Mouse (Mus musculus): Measurements from ENCODE around the gene Rapgefl1. TPM values are rescaled to one million over a fixed set of nuclear protein-coding genes. Genes with fewer than 3 reads are reported as not detected.

The Rapgefl1 gene
- polyA plus RNA-seq, 1 experiment from 2014 or later: 11.6 TPM

DNA sequence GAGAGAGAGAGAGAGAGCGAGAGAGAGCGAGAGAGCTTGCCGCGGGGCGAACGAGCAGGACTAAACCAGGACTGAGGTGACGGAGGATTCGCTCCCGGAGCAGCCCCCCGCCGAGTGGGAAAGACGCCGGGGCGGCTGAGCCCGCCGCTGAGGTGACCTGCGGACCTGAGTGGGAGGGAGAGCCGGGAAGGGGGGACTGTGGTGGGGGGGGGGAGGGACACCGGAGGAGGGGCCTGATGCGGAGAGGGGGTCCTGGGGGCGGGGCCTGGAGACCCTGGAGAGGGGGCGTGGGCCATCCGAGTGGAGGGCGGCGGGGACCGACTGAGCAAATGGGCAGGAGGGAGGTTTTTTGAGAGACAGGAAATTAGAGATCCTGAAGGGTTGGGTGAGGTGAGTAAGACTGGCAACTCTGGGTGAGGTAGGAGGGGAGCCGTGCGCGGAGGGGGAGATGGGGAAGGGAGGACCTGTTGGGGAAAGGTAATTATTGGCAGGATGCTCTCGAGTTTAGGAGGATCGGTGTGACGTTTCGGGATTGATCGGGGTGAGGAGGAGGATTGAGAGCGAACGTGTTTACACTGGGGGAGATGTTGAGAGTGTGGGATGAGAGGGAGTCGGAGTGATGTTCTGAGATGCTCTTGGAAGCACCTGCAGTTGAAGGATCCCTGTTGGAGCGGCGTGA, 27.3 kb downstream of the Rapgefl1 start:
- H3K9ac ChIP-seq (ENCODE audit: low read depth, low read length): peak overlapping the region; percentile 83
- peak; percentile 60 for ATAC-seq
- H3K27ac ChIP-seq (ENCODE audit: low read depth, low read length): peak overlapping the region; percentile 96
- H3K4me3 ChIP-seq (ENCODE audit: low read length): peak overlapping the region; percentile 68
- peaks cover 3% of the 10 kb centered on the region; the same call in 1 of the 2 replicates for H3K4me1 ChIP-seq (ENCODE audit: control insufficient read depth, insufficient read depth, low read depth, low read length)
- H3K9me3 ChIP-seq (ENCODE audit: control insufficient read depth, low read length): no peaks in the 10 kb centered on the region
- 0 out of 2 replicates have a peak, but pooled peaks cover 2% of the 10 kb centered on the region for H3K36me3 ChIP-seq (ENCODE audit: control insufficient read depth, insufficient read depth, low read length)
- H3K4me2 ChIP-seq (ENCODE audit: low read length): peak overlapping the region; percentile 69
- no peaks in the 10 kb centered on the region for H3K27me3 ChIP-seq (replicated peaks; ENCODE audit: control insufficient read depth, insufficient read depth, low read length)
- WGBS: under 1% methylated on average over 38 of the region's 39 CpGs

DNA sequence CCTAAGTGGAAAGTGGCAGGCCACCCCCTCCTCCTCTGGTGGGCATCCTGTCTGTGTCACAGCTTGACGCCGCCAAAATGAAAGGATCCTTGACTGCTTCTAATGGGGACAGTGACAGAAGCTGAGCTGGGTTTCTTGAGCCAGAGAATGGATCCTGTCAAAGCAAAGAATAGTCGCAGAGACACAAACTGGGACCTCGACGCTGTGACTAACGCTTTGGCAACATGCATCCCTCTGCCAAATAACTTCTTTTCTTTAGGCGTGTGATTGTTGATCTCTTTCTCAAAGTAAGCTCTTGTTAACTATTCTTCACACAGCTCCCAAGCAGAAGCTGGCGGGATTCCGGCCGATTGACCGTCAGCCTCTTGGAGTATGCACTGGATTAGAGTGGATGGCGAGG, 30.7 kb downstream of the Rapgefl1 start:
- peaks cover 5% of the 10 kb centered on the region; the same call in 1 of the 2 replicates for H3K4me1 ChIP-seq (ENCODE audit: control insufficient read depth, insufficient read depth, low read depth, low read length)
- H3K36me3 ChIP-seq (ENCODE audit: control insufficient read depth, insufficient read depth, low read length): 0 out of 2 replicates have a peak, but pooled peaks cover 2% of the 10 kb centered on the region
- H3K9ac ChIP-seq (ENCODE audit: low read depth, low read length): no peak overlapping the region
- no peaks in the 10 kb centered on the region for H3K27me3 ChIP-seq (replicated peaks; ENCODE audit: control insufficient read depth, insufficient read depth, low read length)
- 32% methylated on average over 12 of the region's 12 CpGs for WGBS
- no peak overlapping the region for H3K4me3 ChIP-seq (ENCODE audit: low read length)
- ATAC-seq: peak; percentile 60
- H3K27ac ChIP-seq (ENCODE audit: low read depth, low read length): 0 out of 2 replicates have a peak overlapping the region, but pooled peaks have one; percentile 55
- H3K4me2 ChIP-seq (ENCODE audit: low read length): no peak overlapping the region
- H3K9me3 ChIP-seq (ENCODE audit: control insufficient read depth, low read length): no peaks in the 10 kb centered on the region

DNA sequence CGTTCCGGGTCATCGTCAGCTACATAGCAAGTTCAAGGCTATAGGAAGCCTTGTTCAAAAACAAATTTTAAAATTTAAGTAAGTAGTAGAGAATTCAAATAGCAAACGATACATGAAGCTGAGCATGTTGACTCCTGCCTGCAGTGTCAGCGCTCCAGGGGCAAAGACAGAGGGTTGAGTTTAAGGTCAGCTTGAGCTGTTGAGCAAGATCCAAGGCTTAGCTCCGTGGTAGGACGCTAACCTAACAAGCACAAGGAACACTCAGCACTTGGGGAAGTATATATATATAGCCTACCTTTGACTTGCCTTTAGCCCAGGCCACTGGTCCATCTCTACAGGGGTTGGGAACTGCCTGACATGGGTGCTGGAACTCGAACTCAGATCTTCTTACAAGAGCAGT, 33.3 kb downstream of the Rapgefl1 start:
- Histone ChIP-seq H3K4me2 (ENCODE audit: low read length) (no peak overlapping the region), H3K36me3 (ENCODE audit: control insufficient read depth, insufficient read depth, low read length) (0 out of 2 replicates have a peak, but pooled peaks cover 2% of the 10 kb centered on the region), H3K9ac (ENCODE audit: low read depth, low read length) (no peak overlapping the region), H3K27me3 (replicated peaks; ENCODE audit: control insufficient read depth, insufficient read depth, low read length) (no peaks in the 10 kb centered on the region), H3K27ac (ENCODE audit: low read depth, low read length) (no peak overlapping the region), H3K4me3 (ENCODE audit: low read length) (no peak overlapping the region), H3K4me1 (ENCODE audit: control insufficient read depth, insufficient read depth, low read depth, low read length) (peaks cover 2% of the 10 kb centered on the region; the same call in 1 of the 2 replicates), H3K9me3 (ENCODE audit: control insufficient read depth, low read length) (no peaks in the 10 kb centered on the region)
- no peak for ATAC-seq
- WGBS: 94% methylated on average over 8 of the region's 8 CpGs

DNA sequence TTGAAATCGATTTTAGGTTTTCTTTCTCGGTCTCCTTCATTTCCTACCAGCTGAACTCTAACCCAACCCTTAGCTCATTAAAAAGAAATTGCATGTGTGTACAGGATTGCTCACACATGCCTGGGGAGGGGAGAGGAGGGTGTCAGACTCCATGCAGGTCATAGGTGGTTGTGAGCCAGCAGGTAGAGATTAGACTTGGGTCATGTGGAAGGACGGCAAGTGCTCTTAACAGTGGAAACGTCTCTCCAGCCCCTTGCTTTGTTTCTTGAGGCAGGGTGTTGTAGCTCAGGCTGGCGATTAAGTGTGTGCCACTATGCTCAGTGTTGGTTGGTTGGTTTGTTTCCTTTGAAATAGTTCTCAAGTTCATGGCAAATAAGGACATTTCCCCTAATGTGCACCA, 34.2 kb downstream of the Rapgefl1 start:
- Histone ChIP-seq H3K36me3 (ENCODE audit: control insufficient read depth, insufficient read depth, low read length) (0 out of 2 replicates have a peak, but pooled peaks cover 2% of the 10 kb centered on the region), H3K27ac (ENCODE audit: low read depth, low read length) (no peak overlapping the region), H3K4me3 (ENCODE audit: low read length) (no peak overlapping the region), H3K4me1 (ENCODE audit: control insufficient read depth, insufficient read depth, low read depth, low read length) (peaks cover 2% of the 10 kb centered on the region; the same call in 1 of the 2 replicates), H3K9me3 (ENCODE audit: control insufficient read depth, low read length) (no peaks in the 10 kb centered on the region), H3K9ac (ENCODE audit: low read depth, low read length) (no peak overlapping the region), H3K27me3 (replicated peaks; ENCODE audit: control insufficient read depth, insufficient read depth, low read length) (no peaks in the 10 kb centered on the region), H3K4me2 (ENCODE audit: low read length) (no peak overlapping the region)
- 82% methylated on average over 5 of the region's 5 CpGs for WGBS
- ATAC-seq: no peak

DNA sequence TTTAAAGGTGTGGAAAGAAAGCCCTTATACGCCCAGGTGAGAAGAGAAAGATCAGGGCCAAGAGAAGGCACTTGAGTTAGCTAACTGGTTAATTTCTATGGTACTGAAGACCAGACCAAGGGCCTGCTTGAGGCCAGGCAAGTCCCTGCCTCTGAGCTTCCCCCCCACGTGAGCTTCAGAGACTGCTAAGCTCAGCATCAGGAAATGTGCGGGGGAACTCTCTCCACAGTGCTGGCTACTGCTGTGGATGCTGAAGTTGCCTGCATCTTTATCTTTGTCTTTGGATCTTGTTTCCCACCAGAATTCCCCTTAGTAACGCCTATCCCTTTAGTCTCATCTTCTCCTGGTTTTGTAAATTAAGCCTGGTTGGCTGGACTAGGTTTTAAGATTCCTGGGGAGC, 34.8 kb downstream of the Rapgefl1 start:
- 54% methylated on average over 4 of the region's 4 CpGs for WGBS
- Histone ChIP-seq H3K9ac (ENCODE audit: low read depth, low read length) (no peak overlapping the region), H3K36me3 (ENCODE audit: control insufficient read depth, insufficient read depth, low read length) (0 out of 2 replicates have a peak, but pooled peaks cover 2% of the 10 kb centered on the region), H3K4me2 (ENCODE audit: low read length) (no peak overlapping the region), H3K9me3 (ENCODE audit: control insufficient read depth, low read length) (no peaks in the 10 kb centered on the region), H3K27me3 (replicated peaks; ENCODE audit: control insufficient read depth, insufficient read depth, low read length) (no peaks in the 10 kb centered on the region), H3K4me1 (ENCODE audit: control insufficient read depth, insufficient read depth, low read depth, low read length) (peaks cover 2% of the 10 kb centered on the region; the same call in 1 of the 2 replicates), H3K27ac (ENCODE audit: low read depth, low read length) (no peak overlapping the region), H3K4me3 (ENCODE audit: low read length) (no peak overlapping the region)
- ATAC-seq: no peak

DNA sequence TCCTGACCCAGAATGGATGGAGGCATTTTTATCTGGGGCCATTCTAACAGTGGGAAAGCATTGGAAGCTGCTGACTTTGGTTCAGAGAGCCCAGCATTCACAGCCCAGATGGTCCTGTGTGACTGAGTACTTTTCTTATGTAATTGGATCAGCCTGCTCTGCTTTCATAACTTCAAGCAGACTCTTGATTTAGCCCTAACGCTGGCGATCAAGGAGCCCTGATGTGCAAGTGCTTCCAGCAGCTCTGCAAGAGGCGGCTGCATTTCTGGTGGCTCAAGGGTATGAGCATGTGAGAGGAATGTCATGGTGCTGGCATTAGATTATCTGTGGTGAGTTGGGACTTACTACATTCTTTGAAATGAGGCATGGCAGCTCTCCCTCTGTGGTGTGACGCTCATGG, 35.5 kb downstream of the Rapgefl1 start:
- Histone ChIP-seq H3K27ac (ENCODE audit: low read depth, low read length) (0 out of 2 replicates have a peak overlapping the region, but pooled peaks have one; percentile 2), H3K4me2 (ENCODE audit: low read length) (no peak overlapping the region), H3K36me3 (ENCODE audit: control insufficient read depth, insufficient read depth, low read length) (0 out of 2 replicates have a peak, but pooled peaks cover 2% of the 10 kb centered on the region), H3K4me1 (ENCODE audit: control insufficient read depth, insufficient read depth, low read depth, low read length) (peaks cover 2% of the 10 kb centered on the region; the same call in 1 of the 2 replicates), H3K9me3 (ENCODE audit: control insufficient read depth, low read length) (no peaks in the 10 kb centered on the region), H3K27me3 (replicated peaks; ENCODE audit: control insufficient read depth, insufficient read depth, low read length) (no peaks in the 10 kb centered on the region), H3K4me3 (ENCODE audit: low read length) (no peak overlapping the region), H3K9ac (ENCODE audit: low read depth, low read length) (no peak overlapping the region)
- WGBS: 58% methylated on average over 4 of the region's 4 CpGs
- ATAC-seq: no peak

DNA sequence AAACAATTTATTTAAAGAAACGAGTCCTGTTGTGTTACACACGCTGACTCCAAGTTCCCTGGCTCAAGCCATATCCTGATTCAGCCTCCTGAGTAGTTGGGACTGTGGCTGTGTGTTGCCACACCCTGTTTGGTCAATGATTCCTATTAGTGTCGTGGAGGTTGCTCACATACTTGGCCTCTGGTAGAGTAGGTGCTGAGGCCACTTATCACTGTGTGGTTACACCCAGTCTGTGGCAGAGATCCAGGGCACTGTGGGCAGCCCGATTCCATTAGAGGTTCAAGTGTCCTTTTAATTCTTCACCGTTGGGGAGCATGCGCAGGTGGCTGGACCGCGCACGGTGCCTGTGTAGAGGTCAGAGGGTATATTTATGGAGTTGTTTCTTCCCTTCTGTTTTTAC, 37.3 kb downstream of the Rapgefl1 start:
- Histone ChIP-seq H3K9me3 (ENCODE audit: control insufficient read depth, low read length) (no peaks in the 10 kb centered on the region), H3K36me3 (ENCODE audit: control insufficient read depth, insufficient read depth, low read length) (no peaks in the 10 kb centered on the region), H3K4me1 (ENCODE audit: control insufficient read depth, insufficient read depth, low read depth, low read length) (peaks cover 2% of the 10 kb centered on the region; the same call in 1 of the 2 replicates), H3K4me3 (ENCODE audit: low read length) (no peak overlapping the region), H3K27me3 (replicated peaks; ENCODE audit: control insufficient read depth, insufficient read depth, low read length) (no peaks in the 10 kb centered on the region), H3K27ac (ENCODE audit: low read depth, low read length) (no peak overlapping the region), H3K4me2 (ENCODE audit: low read length) (no peak overlapping the region), H3K9ac (ENCODE audit: low read depth, low read length) (no peak overlapping the region)
- no peak for ATAC-seq
- WGBS: 92% methylated on average over 9 of the region's 9 CpGs

DNA sequence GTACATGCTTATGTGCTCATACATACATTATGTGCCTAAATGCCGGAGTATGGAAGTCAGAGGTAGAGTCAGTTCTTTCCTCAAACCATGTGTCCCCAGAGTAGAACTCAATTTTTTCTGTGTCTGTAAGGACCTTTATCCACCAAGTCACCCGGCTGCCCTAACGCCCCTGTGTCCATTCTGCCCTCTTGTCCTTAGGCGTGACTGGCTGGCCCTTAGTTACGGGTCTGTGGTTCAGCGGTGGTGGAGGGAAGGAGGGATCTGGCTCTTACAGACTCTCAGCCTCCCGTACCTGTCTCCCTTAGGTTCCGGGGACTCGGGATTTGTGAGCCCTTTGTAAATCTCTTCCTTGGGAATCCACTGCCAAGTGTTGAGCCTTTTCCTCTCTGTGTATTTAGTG, 40.4 kb downstream of the Rapgefl1 start:
- no peaks in the 10 kb centered on the region for H3K9me3 ChIP-seq (ENCODE audit: control insufficient read depth, low read length)
- no peaks in the 10 kb centered on the region; the same call in 1 of the 2 replicates for H3K4me1 ChIP-seq (ENCODE audit: control insufficient read depth, insufficient read depth, low read depth, low read length)
- no peak overlapping the region for H3K4me2 ChIP-seq (ENCODE audit: low read length)
- H3K4me3 ChIP-seq (ENCODE audit: low read length): no peak overlapping the region
- no peaks in the 10 kb centered on the region for H3K27me3 ChIP-seq (replicated peaks; ENCODE audit: control insufficient read depth, insufficient read depth, low read length)
- WGBS: 72% methylated on average over 9 of the region's 9 CpGs
- no peak overlapping the region for H3K27ac ChIP-seq (ENCODE audit: low read depth, low read length)
- no peak overlapping the region for H3K9ac ChIP-seq (ENCODE audit: low read depth, low read length)
- no peak for ATAC-seq
- no peaks in the 10 kb centered on the region for H3K36me3 ChIP-seq (ENCODE audit: control insufficient read depth, insufficient read depth, low read length)

DNA sequence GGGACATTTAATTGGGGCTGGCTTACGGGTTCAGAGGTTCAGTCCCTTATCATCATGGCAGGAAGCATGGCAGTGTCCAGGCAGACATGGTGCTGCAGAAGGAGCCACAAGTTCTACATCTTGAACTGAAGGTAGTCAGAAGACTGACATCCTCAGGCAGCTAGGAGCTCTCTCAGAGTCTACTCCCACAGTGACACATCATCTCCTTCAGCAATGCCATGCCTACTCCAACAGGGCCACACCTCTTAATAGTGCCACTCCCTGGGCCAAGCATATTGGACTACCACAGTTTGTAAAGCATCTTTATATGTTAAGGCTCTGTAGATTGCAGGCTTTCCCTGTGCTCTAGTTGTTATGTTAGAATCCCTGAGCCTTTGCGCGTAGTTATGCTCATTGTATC, 51.1 kb downstream of the Rapgefl1 start:
- Histone ChIP-seq H3K27me3 (replicated peaks; ENCODE audit: control insufficient read depth, insufficient read depth, low read length) (no peaks in the 10 kb centered on the region), H3K4me2 (ENCODE audit: low read length) (no peak overlapping the region), H3K9ac (ENCODE audit: low read depth, low read length) (no peak overlapping the region), H3K4me3 (ENCODE audit: low read length) (no peak overlapping the region), H3K9me3 (ENCODE audit: control insufficient read depth, low read length) (no peaks in the 10 kb centered on the region), H3K36me3 (ENCODE audit: control insufficient read depth, insufficient read depth, low read length) (peaks cover 24% of the 10 kb centered on the region), H3K27ac (ENCODE audit: low read depth, low read length) (no peak overlapping the region), H3K4me1 (ENCODE audit: control insufficient read depth, insufficient read depth, low read depth, low read length) (no peaks in the 10 kb centered on the region)
- 96% methylated on average over 3 of the region's 3 CpGs for WGBS
- no peak for ATAC-seq
